Mouse (Mus musculus) testis, adult 2 months (tissue): ENCODE measurements at regions not wholly inside any gene's neighbourhood (a gene's known extent, or its start where the extent isn't known, plus 50 kb on each side); places are given as distances from the start of the nearest gene placed in this dataset.
"Not testable (repeated sequence)": the region's sequence is repeated elsewhere in the genome, so short reads cannot be mapped to it uniquely, and the experiment has no call there.

Source experiments
- H3K27ac ChIP-seq: fragments of 200-500 bp; 2 replicates; pipeline ENCODE4 v1.5.1; 2012; ENCODE audit warnings: low read depth, low read length; ENCODE audit not compliant: control insufficient read depth, insufficient read depth
- H3K27me3 ChIP-seq: fragments of 200-500 bp; 2 replicates; pipeline ENCODE4 v1.6.1; 2012; ENCODE audit warnings: mild to moderate bottlenecking, low read length, moderate library complexity; ENCODE audit not compliant: control insufficient read depth, insufficient read depth
- H3K36me3 ChIP-seq: fragments of 200-500 bp; 2 replicates; pipeline ENCODE4 v1.6.1; 2012; ENCODE audit warnings: mild to moderate bottlenecking, low read length; ENCODE audit not compliant: control insufficient read depth, insufficient read depth
- H3K4me1 ChIP-seq: fragments of 200-500 bp; 2 replicates; pipeline ENCODE4 v1.6.1; 2012; ENCODE audit warnings: low read length; ENCODE audit not compliant: control insufficient read depth, insufficient read depth
- H3K4me3 ChIP-seq: fragments of 200-500 bp; 2 replicates; pipeline ENCODE4 v1.5.1; 2012; ENCODE audit warnings: low read depth, mild to moderate bottlenecking, low read length, moderate library complexity, mixed read lengths; ENCODE audit not compliant: control insufficient read depth
- CTCF ChIP-seq: fragments of 200-500 bp; IDR thresholded peaks from 2 replicates; pipeline ENCODE4 v1.5.1; 2012; ENCODE audit warnings: low read depth, mild to moderate bottlenecking, inconsistent platforms, low read length, moderate library complexity; ENCODE audit not compliant: control insufficient read depth, insufficient read depth, insufficient replicate concordance
- POLR2A ChIP-seq: fragments of 200-500 bp; IDR thresholded peaks from 2 replicates; pipeline ENCODE4 v1.6.1; 2012; ENCODE audit warnings: low read depth, mild to moderate bottlenecking, inconsistent platforms, low read length, moderate library complexity; ENCODE audit not compliant: control insufficient read depth

DNA sequence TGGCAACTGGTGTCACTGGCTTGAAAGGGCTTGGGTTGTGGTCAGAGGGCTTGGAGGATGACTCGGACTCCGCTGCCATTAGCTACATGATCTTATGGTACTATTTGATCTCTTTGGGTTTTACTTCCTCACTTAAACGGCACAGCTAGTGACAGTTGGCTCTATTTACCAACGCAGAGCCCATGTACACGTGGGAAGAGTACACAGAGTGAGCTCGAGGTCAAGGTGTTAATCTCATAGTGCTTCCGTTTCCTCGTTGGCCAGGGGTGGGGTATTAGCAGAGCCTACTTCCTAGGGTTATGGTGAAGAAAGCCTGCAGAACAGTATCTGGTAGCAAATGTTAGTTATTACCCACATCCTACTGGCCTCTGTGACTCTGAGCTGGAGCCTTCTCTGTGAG is 96.2 kb downstream of the Fam43a start:
- TF ChIP-seq CTCF (no peak), POLR2A (no peak)
- H3K36me3 ChIP-seq = no peaks in the 10 kb centered on the region
- H3K4me1 ChIP-seq = peaks cover 4% of the 10 kb centered on the region
- no peak overlapping the region for H3K27ac ChIP-seq
- H3K4me3 ChIP-seq = no peak overlapping the region
- no peaks in the 10 kb centered on the region for H3K27me3 ChIP-seq

GRCm38 (mm10) chr16:30697209-30697608 is 97.7 kb downstream of the Fam43a start:
- Histone ChIP-seq H3K36me3 (no peaks in the 10 kb centered on the region), H3K27ac (no peak overlapping the region), H3K27me3 (no peaks in the 10 kb centered on the region), H3K4me3 (no peak overlapping the region), H3K4me1 (no peaks in the 10 kb centered on the region)
- TF ChIP-seq POLR2A = no peak
- no peak for TF ChIP-seq CTCF

DNA sequence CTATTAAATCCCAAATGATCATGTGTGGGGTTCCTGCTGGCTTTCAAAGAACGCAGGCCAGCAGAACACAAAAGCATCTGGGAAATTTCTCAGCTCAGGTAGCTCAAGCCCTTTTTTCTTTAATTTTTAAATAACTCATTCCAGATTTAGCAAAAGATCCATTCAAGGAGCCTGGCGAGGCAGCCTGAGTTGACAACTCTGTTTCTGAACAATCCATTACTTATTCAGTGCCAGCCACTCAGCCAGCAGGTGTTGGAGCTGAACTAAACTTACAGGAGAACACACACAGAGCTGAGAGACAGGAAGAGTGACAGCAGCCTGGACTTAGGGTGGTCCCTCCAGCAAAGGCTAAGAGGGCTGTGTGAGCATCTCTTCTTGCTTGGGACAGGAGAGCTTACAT is 98.3 kb downstream of the Fam43a start:
- TF ChIP-seq POLR2A (no peak), CTCF (no peak)
- no peak overlapping the region for H3K4me3 ChIP-seq

DNA sequence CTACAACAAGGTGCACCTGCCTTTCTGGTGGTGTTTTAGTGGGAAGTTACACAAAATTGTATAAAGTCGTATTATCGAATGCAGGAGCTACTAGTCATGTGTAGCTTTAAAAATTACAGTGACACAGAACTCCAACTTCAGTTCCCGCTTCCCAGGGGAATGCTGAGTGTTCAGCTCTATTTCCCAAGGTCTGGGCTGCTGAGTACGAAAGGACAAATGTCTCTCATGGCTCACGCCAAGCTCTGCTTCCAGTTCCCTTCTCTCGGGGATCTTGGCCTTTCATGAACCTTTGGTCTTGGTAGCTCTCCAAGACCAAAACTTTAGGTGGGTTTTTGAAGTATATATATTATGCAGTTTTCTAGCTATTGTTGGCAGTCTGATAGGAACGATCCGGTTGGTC is 104.3 kb downstream of the Fam43a start:
- Histone ChIP-seq H3K4me1 (no peaks in the 10 kb centered on the region), H3K27me3 (no peaks in the 10 kb centered on the region), H3K27ac (no peak overlapping the region), H3K4me3 (no peak overlapping the region), H3K36me3 (no peaks in the 10 kb centered on the region)
- TF ChIP-seq CTCF (no peak), POLR2A (no peak)

More for the DNA sequence above, 98.3 kb downstream of the Fam43a start:
- Histone ChIP-seq H3K27me3 (no peaks in the 10 kb centered on the region), H3K4me1 (no peaks in the 10 kb centered on the region), H3K36me3 (no peaks in the 10 kb centered on the region), H3K27ac (no peak overlapping the region)

DNA sequence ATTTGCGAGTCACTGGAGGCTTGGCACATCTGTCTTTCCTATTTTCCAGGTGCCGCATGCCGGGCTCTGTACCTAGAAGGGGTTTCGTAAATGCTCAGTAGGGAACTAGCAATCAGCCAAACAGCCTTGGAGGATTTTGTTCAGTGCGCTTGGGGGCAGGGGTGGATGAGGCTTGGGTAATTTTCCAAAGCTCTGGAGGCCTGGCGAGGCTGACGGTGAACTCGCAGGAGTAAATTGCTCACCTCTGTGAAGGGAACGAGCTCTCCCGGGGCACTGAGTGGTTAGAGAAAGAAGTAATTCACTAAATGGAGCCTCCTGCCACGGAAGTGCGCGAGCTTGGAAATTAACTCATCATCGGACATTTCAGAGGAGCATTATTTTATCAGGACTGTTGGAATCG is 110.0 kb downstream of the Fam43a start:
- Histone ChIP-seq H3K27me3 (no peaks in the 10 kb centered on the region), H3K36me3 (no peaks in the 10 kb centered on the region), H3K27ac (no peak overlapping the region), H3K4me1 (no peaks in the 10 kb centered on the region), H3K4me3 (no peak overlapping the region)
- TF ChIP-seq CTCF (no peak), POLR2A (no peak)

DNA sequence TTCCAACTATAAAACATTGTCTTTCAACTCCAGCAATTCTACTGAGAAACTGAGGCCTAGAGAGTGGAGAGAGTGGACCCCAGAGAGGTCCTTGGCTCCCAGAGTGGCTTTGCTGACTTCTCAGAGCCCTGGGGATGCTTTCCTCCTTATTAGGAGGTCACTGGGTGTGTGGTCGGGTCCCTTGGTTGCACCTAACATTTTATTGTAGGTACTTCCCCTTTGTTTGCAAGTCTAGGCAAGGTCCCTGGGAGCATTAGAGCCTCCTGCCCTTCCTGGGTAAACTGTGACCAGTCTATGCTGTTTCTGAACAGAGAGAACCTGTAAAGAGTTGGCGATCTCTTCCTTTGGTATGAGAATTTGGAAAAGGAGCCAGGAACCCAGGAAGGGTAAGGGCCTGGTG is 110.5 kb downstream of the Fam43a start:
- no peaks in the 10 kb centered on the region for H3K4me1 ChIP-seq
- H3K27ac ChIP-seq = no peak overlapping the region
- TF ChIP-seq POLR2A = no peak
- no peak for TF ChIP-seq CTCF
- H3K36me3 ChIP-seq = no peaks in the 10 kb centered on the region
- no peak overlapping the region for H3K4me3 ChIP-seq
- no peaks in the 10 kb centered on the region for H3K27me3 ChIP-seq

GRCm38 (mm10) chr16:30712570-30712969 is 113.0 kb downstream of the Fam43a start:
- TF ChIP-seq POLR2A = no peak
- TF ChIP-seq CTCF = no peak
- Histone ChIP-seq H3K27ac (no peak overlapping the region), H3K4me3 (no peak overlapping the region), H3K27me3 (no peaks in the 10 kb centered on the region), H3K4me1 (no peaks in the 10 kb centered on the region), H3K36me3 (no peaks in the 10 kb centered on the region)

DNA sequence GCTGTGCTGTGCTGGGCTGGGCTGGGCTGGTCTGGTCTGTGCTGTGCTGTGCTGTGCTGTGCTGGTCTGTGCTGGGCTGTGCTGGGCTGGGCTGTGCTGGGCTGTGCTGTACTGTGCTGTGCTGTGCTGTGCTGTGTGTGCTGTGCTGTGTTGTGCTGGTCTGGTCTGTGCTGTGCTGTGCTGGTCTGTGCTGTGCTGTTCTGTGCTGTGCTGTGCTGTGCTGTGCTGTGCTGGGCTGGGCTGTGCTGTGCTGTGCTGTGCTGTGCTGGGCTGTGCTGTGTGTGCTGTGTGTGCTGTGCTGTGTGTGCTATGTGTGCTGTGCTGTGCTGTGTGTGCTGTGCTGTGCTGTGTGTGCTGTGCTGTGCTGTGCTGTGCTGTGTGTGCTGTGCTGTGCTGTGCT is 118.1 kb downstream of the Fam43a start:
- not testable (repeated sequence) for H3K36me3 ChIP-seq, H3K27me3 ChIP-seq, H3K27ac ChIP-seq

More for the DNA sequence above, 118.1 kb downstream of the Fam43a start:
- H3K4me1 ChIP-seq, H3K4me3 ChIP-seq: not testable (repeated sequence)
